Mouse (Mus musculus): ENCODE measurements around the gene Hist1h4h.
A peak's percentile ranks its signal among the peaks of the same experiment; 100 is the strongest.

The Hist1h4h gene

DNA sequence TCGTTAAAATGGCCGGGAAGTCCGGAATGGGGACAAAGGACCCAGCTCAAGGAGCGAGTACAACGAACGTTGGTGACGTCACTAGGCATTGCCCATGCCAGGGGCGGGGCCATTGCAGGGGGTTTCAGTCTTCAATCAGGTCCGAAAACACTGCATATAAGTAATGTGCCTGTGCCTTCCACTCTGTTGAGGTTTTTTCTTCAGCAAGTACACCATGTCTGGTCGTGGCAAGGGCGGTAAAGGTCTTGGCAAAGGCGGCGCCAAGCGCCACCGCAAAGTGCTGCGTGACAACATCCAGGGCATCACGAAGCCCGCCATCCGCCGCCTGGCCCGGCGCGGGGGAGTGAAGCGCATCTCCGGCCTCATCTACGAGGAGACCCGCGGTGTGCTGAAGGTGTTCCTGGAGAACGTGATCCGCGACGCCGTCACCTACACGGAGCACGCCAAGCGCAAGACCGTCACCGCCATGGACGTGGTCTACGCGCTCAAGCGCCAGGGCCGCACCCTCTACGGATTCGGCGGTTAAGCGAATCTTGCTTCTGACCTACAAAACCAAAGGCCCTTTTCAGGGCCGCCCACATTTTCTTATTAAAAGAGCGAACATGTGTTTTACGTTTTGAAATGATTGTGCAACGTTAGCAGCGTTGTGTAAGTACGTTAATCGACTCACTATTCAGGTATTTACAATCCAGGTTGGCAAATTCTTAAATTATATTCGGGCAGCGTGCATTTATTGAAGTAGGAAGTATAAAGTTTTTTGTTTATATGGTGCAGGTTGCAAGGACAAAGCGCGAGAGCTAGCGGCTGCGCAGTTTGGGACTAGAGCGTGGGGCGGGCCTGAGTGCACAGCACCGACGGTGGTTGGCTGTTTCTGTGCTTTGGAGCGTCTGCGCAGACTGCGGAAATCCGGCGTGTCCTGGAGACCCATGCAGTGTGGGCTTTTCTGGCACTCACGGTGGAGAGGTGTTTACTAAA lies at the start of gene Hist1h4h:
Gene Hist1h4h, plus strand, starts transcription at position 150 of the 975 bp plus-strand sequence.
- DNase-seq: peak; percentile 95 to 97

DNA sequence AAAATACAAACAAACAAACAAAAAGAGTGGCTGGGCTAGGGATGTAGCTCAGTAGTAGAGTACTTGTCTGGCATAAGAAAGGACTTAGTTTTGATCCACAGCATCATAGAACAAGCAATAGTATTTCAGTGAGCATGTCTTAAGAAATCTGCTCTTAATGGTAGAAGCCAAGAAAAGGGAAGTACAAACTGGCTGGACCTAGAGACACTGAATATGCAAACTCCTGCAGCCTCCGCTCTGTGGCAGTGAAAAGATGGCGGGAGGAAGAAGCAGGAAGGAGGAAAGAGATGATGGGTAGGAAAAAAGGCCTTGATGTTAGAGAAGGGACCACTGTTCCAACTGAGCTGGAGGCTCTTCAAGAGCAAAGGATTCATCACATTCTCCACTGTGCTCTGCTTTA lies 47.7 kb upstream of the Hist1h4h start:
- DNase-seq: no peak

DNA sequence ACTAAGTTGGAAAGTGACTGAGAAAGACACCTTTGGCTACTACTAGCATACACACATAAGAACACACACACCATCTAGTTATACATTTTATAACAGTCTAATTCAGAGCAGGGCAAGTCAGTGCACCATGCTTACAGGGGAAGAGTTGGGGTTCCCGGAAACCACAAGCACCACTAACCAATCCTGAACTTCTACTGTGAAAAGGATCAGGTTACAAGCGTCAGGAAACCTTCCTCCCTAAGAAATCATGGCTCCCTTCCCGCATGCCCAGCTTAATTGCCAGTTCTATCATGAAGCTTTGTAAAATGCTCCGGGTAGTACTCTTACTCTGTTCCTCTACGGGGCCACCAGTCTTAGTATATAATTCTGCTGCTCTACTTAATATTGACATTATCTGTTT lies 45.6 kb upstream of the Hist1h4h start:
- DNase-seq: no peak

DNA sequence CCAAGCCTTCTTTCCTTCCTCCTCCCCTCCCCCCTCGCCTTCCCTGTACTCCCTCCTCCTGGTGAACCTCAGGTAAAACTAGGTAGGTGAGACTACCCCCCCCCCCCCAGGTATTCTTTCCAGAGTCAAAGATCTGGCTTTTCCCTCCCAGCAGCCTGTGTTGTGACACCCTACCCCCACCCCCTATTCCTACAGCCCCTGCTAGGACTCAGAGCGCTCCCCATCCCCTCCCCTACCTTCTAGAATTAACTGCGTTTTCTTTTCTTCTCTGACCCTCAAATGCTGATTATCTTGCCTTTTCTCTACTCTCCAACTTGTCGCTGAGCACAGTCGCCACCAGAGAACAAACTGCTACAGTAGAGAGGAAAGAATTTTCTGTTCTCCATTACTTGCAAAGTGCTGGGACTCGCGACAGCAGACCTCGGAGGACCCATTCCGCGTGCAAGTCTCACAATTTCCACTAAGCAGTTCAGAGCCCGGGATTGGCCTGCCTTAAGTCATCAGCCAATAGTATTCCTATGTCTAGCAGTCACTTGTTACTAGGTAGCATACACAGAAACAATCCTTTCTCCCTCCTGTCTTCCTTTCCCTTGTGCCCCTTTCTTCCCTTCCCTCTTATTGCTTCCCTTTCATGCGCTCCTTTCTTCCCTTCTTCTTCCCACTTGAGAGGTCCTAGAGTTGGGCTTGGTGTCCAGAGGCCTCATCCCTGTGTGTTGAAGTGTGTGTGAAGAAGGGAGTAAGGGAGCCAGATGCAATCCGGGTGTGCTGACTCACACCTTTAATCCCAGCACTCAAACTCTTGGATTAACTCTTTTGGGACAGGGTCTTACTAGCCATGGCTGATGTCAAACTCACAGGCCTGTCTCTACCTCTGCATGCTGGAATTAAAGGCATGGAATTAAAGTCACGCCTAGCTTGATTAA lies 42.2 kb upstream of the Hist1h4h start, which contains the start of gene Btn2a2:
Gene Btn2a2, minus strand, starts transcription at position 458 of the 923 bp plus-strand sequence.
- DNase-seq: peak; percentile 67 to 79

DNA sequence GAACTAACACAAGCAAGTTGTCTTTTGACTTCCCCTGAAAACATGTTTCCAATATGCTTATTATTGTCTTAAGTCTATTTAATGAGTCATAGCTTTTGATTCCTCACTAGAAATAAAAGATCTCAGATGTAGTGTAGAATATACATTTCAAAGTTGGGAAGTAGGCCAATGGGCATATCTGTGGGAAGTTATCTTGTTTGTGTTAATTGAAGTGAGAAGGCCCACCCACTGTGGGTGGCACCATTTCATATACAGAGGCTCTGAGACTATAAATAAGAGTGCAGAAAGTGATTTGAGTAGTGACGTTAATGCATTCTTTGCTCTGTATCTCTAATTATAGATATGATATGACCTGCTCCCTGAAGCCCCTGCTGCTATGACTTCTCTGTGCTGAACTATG lies 40.0 kb upstream of the Hist1h4h start:
- DNase-seq: no peak

DNA sequence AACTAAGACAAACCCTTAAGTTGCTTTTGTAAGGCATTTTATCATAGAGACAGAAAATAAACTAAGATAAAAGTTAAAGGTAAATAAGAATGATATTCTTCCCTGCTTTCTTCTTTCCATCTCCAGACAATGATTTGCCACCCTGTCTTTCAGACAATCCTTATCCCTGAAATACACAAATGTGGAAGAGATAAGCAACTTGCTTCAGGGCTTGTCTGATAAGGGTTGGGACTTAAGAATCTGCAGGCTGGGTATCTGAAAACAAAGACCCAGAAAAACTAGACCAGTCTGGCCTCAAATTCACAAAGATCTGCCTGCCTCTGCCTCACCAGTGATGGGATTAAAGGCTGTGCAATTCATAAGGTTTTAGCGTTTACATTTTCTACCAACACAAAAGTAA lies 39.6 kb upstream of the Hist1h4h start:
- DNase-seq: no peak

DNA sequence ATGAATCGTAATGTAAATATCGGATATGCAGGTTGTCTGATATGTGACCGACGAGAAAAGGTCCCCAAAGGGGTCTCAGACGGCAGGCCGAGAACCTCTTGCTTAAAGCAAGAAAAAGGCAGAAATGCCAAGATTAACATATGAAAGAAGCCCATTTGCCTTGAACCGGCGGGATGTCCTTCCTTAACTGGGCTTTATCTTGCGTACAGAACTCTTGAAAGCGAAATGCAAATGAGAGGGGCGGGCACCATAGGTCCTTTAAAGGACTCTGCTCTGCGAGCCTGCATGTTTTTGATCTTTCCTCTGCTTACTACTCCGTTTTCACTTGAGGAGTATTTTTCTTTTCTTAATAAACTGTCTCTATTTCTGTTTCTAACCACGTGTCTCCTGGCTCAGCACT lies 38.9 kb upstream of the Hist1h4h start:
- no peak for DNase-seq

DNA sequence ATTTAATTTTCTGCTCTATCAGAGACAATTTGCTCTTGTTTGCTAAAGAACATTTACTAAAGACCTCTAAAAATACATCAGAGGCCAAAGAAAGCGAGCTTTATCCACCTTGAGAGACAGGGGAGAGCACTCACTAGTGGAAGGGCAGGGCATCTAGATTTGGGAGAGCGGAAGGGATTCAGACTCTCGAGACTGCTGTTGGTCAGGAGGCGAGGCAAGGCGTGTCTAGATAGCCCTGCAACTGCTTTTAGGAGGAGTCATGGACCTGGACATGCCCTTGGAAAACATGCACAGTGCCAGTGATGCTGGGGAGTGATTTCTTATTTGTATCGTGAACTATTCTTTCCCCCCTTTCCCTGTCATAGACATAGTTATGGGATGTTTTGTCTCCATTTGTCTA lies 35.3 kb upstream of the Hist1h4h start:
- no peak for DNase-seq

DNA sequence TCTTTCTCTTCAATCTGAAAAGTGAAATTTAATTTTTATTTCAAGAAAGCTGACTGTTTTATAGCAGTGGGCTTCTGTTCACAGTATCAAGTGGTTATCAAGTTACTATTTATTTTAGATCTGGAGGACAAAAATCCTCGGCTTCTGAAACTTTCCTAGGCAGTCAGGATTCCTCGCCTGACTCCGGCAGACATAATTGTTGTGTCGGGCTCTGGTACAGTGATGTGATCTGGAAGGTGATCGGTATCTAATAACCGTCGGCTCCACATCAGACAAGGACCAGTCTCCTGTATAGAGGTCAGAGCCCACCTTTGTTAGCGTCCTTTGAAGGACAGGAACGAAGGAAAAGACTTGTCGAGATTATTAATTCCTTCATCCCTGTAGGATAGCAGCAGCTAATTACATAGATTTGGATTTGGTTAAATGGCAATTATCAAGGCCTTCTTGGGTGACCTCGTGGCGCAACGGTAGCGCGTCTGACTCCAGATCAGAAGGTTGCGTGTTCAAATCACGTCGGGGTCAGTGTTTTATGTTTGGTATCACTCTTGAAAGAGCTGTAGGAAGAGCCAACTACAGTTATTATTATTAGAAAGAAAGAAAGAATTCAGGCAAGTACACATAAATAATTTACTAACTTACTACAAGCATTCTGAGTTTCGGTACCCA lies 33.1 kb upstream of the Hist1h4h start:
- peak; percentile 35 to 48 for DNase-seq

DNA sequence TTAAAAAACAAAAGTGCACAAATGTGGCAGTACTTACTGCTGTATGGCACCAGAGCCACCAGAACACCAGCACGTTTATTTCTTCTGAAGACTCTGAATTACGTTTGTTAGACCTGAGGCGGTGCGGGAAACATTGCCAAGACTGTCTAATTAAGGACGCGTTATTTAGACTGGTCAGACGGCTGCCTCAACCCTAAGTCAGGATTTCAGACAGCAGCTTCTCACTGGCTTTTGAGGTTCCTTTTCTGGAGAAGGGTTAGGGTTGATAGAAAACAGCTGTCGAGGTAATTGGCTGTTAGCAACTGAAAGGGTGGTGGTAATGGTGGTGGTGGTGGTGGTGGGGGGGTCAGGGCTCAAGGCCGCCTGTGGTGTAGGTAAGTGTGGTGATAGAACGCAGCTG lies 32.2 kb upstream of the Hist1h4h start:
- DNase-seq: no peak

DNA sequence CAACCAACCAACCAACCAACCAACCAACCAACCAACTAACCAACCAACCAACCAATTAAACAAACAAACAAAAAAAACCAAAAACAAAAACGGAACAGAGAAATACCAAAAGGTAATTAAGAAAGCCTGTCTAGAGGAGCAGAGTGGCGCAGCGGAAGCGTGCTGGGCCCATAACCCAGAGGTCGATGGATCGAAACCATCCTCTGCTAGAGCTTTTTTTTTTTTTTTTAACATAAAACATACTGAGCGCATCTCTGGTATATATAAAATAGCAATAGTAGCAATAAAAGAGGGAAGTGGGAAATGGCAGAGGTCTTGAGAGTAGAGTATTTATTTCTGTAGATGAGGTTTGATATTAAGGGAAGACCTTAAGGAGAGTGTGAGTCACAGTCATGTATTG lies 30.9 kb upstream of the Hist1h4h start:
- DNase-seq: no peak

DNA sequence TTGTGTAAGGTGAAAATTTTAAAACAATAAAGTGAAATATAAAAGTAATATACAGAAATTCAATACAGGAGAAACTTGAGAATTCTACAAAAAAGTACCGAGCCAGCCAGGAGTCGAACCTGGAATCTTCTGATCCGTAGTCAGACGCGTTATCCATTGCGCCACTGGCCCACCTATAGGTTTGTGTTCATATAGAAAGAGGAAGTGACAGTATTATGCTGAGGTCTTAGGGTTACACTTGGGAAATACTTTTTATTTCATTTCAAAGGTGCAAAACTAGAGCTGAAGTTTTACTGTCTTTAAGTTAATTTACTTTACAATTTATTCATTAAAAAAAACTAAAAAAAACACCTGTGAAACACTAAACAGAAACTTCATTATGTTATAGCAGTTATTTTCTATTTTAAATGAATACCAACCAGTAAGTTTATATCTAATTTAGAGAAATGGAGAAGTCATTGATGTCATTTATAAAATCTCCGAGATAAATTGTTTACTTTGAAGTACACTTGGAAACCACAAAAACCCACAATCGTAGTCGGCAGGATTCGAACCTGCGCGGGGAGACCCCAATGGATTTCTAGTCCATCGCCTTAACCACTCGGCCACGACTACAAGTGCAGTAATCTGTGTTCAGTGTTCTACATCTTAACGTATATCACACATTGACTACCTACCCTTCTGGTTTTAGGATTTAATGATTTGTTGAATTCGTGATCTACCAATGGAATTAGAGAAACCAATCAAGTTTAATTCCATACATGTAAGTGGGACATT lies 30.2 kb upstream of the Hist1h4h start:
- DNase-seq: peak; percentile 64 to 72

DNA sequence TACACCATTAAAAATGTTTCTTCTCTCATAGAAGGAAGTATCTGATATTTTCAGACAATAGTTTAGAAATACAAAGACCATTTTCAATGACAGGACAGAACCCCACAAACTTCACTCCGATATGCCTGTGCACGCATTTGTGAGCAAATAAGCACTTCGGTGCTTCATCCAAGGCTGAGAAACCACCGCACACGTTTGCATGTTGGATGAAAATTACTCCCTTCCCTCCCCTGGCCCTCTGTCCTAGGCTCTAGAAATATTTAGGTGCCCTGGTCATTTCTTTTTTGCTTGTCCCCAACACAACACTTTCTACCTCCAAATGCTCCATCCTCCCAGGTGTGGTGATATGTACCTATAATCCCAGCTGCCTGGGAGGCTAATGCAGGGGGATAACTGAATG lies 29.3 kb upstream of the Hist1h4h start:
- DNase-seq: no peak

DNA sequence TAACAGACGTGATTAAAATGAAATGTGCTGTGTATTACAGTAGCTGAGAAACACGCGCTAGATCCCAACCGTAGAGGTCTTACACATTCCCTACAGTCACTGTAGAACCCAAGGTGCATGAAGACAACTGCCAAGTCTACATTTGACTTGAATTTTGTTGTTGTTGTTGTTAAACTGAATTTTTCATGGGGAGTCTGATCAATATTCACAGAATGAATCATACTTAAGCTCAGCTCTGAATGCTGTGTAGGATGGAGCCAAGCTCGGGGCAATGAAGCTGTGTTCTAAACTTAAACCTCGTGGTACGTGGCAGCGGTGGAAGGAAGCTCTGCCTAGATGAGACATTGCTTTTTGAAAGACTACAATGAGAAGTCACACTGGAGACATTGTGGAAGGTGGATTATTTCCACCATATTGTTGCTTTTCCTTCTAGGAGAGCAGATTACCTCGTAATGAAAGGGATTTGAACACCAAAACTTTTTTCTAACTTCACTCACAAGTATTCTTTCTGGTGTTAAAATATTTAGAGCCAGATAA lies 28.8 kb upstream of the Hist1h4h start:
- DNase-seq: no peak

DNA sequence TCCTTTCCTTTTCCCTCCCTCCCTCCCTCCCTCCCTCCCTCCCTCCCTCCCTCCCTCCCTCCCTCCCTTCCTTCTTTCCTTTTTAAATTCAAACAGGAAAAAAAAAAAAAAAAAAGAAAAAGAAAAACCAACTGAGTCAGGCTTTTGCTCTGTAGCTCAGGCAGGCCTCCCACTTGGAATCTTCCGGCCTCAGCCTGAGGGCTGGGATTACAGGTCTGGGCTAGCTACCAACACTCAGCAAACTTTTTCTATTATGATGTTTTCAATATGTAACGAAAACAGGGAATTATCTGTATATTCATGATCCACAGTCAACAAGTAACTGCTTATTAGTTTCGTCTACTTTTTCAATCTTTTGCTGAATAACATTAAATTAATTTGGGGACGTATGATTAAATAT lies 27.9 kb upstream of the Hist1h4h start:
- DNase-seq: no peak

DNA sequence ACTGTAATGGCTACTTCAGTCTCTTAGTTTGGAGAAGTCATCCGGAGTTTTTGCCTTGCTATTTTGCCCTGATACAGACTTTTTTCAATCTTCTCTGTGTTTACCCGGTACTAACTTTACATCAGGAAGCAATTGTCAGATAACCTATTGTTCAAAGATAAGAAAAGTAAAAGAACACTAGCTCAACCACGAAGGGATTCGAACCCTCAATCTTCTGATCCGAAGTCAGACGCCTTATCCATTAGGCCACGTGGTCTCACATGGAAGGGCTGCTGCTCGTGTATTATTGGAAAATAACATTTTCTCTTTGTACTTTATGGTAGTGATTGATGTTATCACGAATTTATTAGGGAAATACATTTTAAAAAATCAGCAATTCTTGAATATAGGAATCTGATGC lies 27.1 kb upstream of the Hist1h4h start:
- DNase-seq: peak; percentile 41 to 51

DNA sequence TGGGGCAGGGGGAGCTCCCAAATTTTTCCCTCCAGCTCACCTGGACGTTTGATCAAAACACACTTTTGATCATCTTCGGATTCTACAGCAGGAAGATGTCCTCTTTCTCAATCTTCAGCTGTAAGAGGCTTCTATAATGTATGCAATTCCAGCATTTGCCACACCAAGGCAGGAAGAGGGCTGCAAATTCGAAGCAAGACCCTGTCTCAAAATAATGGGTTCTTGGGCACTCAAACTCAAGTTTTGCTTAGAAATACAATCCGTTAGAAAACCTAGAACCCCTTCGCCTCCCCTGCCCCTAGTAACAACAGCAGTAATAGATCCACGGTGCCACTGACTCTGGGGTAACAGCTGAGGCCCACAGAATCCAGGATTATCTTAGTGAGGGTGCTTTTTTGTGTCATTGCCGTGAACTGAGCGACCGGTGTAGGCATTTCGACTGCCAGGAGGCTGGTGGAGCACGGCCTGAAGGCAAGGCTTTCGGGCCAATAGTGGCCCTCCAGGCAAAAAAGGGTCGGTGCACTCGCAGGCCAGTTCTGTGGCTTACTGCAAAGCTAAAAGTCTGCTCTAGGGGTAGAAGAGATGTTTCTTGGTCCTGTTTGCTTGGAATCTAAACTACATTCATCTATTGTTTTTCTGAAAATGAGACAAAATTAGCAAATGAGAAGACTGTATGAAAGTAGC lies 25.0 kb upstream of the Hist1h4h start:
- no peak for DNase-seq

DNA sequence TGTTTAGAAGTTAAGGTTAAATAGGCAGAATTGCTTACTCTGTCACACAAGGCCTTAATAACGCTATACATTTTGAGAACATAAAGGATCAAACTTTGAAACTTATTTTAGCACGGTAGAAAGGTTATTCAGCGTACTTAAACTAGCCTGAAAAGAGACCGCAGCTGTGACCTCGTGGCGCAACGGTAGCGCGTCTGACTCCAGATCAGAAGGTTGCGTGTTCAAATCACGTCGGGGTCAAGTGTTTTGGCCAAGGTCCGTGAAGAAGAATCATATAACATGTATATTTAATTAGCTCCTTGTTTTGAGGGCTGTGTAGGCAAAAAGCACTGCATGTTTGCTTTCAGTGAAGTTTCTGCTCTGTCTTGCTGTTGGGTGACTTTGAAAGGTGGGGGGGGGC lies 24.5 kb upstream of the Hist1h4h start:
- DNase-seq: peak; percentile 55 to 59

DNA sequence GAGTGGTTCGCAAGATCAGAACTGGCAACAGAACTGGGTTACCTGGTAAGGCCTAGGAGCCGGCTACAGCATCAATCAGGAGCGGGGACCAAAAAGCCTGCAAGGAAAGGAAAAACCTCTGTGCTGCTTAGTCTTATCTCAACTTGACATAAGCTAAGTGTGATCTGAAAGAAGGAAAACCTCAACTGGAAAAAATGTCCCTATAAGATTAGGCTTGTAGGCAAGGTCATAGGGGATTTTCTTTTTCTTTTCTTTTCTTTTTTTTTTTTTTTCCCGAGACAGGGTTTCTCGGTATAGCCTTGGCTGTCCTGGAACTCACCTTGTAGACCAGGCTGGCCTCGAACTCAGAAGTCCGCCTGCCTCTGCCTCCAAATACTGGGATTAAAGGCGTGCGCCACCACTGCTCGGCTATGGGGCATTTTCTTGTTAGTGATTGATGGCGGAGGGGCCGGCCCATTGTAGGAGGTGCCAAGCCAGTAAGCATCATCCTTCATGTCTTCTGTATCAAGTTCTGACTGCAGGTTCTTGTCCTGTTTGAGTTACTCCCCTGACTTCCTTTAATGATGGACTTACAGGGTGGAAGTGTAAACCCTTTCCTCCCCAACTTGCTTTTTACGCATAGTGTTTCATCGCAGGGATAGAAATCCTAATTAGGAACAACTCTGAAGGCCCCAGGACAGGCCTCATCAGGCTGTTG lies 23.9 kb upstream of the Hist1h4h start:
- peak; percentile 21 to 37 for DNase-seq

DNA sequence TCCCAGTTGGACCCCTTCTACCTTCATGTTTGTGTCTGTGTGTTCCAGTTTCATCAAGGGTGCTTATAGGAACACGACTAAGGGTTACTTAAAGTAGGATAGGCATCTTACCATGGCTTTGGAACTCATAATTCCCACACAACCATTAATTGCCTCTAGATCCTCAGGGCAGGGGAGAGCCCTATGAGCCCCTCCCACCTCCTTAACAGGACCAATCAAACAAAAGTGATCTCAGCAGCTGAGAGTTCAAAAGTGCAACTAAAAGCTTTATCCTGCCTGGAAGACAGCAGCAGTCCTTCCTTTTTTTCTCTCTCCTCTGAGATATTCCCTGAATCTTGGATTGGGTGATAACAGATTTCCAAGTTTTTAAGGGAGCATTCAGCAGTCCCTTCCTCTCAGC lies 20.7 kb upstream of the Hist1h4h start:
- no peak for DNase-seq

DNA sequence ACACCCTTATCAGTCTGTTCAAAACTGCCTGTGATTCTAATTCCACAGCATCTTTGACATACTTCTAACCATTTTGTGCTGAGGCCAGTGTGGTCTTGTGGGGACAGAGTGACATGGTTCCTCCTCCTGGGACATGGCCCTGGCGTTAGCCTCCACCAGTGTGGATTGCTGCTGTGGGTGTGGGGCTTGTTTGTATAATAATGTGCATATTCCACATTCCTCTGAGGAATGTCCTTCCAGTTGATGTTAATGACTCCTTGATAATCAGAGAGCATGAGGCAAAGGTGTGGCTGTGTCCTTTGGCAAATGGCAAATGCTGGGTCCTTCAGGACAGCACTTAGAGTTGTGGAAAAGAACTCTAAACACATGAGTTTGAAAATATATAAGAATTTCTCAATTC lies 17.3 kb upstream of the Hist1h4h start:
- no peak for DNase-seq
